Mouse (Mus musculus): ENCODE measurements around the gene Hsd17b2.
"Not testable (repeated sequence)": the region's sequence is repeated elsewhere in the genome, so short reads cannot be mapped to it uniquely, and the experiment has no call there.

Hsd17b2 gene

GRCm38 (mm10) chr8:117715896-117716295, 14.2 kb downstream of the Hsd17b2 start:
- DNase-seq: no peak

GRCm38 (mm10) chr8:117718152-117718860, 16.6 kb downstream of the Hsd17b2 start:
- no peak for DNase-seq

DNA sequence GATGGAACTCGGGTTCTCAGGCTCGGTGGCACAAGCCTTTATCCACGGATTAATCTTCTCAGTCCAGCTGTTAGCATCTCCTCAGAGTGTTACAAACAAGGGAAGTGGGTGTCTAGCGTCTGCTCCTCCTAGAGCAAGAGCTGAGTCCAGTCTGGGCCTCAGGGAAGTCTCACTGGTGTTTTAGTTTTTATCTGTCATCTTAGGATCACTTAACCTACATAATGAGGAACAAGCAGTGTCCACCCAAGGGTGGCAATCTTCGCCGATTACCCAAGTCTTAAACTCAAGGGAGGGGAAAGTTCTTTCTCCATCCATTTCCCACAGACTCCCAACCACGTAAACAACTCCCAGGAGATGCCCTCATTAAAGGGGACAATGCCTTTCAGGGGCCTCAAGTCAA, 24.8 kb downstream of the Hsd17b2 start:
- DNase-seq: no peak

- DNase-seq: no peak
Measured at GRCm38 (mm10) chr8:117727561-117727960, 25.9 kb downstream of the Hsd17b2 start.

- DNase-seq: no peak
Measured at GRCm38 (mm10) chr8:117728234-117728633, 26.5 kb downstream of the Hsd17b2 start.

DNA sequence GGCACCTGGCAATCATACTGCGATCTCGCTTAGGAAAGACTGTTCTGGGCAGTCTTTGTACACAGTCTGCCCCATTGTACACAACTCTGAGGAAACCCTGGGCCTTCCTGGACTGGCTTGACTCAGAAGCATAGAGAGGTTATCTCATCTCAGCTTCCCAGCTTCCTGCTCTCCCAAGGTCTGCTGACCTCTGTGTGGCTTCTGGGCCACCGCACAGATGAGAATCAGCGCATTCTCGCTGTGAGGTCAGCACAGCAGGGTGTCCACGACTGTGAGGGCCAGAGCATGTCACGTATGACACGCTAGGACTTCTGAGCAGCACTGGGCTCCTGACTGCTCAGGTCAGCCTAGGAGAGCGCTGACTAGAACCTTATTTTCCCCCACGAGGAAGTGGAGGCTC, 29.3 kb downstream of the Hsd17b2 start:
- no peak for DNase-seq

DNA sequence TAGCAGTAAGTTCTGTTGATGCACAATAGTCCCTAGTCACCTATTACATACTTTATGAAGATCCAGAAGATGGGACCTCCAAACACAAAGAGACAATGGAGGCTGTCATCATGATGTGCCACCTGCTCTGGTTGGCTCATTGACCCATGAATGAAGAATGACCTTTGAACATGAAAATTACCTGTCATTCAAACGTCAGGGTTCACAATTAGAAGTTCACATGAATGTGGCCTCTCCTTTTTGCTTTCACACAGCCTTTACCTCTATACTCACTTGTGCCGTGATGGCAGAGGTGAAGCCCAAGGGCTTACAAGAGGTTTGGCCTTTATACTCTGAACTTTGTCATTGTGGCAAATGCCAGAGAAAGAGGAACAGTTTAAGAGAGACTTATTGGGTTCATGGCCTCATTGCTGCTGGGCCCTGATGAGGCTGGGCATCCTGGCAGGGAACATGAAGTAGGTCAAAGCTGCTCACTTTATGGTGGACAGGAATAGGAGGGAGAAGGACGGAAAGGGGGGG, 35.0 kb downstream of the Hsd17b2 start:
- no peak for DNase-seq

- not testable (repeated sequence) for DNase-seq
Measured at GRCm38 (mm10) chr8:117738206-117738605, 36.5 kb downstream of the Hsd17b2 start.

GRCm38 (mm10) chr8:117740387-117740998, 38.8 kb downstream of the Hsd17b2 start:
- DNase-seq: no peak

GRCm38 (mm10) chr8:117742431-117743012, 40.8 kb downstream of the Hsd17b2 start:
- DNase-seq: no peak

- no peak for DNase-seq
Measured at GRCm38 (mm10) chr8:117746651-117747050, 44.9 kb downstream of the Hsd17b2 start.

GRCm38 (mm10) chr8:117747428-117747827, 45.7 kb downstream of the Hsd17b2 start:
- DNase-seq: no peak

DNA sequence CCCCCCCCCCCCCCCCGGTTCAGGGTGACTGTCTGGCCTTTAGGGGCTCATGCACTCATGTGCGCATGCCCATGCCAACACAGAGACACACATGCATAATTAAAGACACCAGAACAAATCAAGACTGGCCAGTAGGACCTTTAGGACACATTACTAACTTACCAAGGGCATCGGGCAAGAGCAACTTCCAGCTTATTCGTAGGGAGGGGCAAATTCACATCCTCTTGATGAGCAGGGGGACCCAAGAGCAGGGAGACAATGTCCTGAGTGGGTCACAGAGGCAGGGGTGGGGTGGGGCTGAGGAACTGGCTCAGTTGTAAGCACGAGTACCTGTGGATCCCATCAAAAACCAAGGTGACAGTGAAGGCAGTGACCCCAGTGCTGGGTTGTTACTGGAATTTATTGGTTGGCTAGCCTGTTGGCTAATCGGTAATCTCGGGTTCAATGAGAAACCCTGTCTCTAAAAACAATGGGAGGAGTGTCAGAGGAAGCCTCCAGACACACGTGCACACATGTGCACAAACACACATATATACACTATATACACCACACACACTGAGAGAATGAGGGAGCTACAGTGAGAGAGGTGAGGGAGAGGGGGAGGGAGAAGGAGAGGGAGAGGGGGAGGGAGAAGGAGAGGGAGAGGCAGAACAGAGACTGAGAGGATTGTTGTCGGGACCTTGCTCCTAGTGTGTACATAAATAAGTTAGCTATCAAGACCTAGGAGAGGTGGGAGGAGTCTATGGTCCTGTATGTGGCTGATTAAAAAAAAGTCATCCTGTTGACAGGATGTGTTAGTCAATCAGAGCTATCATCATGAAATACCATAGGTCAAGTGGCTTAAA, 46.4 kb downstream of the Hsd17b2 start:
- no peak for DNase-seq

DNA sequence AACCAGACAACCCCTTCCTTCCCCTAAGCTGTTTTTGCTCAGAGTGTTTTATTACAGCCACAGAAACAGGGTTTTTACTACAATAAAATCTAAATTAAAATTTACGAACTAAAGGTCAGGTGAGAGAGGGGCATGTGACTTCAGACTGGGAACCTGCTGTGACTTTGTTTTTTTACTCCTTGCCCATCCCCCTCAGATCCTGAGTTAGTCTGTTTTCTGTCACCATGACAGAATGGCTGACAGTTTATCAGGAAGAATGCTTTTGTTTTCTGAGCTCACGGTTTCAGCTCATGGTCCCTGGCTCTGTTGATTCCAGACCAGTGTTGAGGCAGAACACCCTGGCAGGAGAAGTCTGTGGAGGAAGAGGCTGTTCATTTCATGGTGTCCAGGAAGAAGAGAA, 47.7 kb downstream of the Hsd17b2 start:
- no peak for DNase-seq

DNA sequence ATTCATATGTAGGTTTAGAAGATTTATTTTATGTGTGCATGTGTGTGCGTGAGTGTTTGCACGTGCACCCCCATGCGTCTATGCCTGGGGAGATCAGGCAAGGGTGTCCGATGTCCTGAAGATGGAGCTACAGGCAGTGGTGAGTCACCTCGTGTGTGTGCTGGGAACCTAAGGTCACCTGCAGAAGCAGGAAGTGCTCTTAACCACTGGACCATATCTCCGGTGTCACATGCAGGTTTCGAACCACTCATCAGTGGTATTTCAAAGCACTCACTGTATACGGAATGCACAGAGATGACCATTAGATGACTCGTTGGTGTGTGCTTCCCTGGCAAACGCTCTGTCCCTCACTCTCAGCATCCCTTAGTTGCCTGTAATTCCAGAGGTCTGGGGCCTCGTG, 56.2 kb downstream of the Hsd17b2 start:
- no peak for DNase-seq

DNA sequence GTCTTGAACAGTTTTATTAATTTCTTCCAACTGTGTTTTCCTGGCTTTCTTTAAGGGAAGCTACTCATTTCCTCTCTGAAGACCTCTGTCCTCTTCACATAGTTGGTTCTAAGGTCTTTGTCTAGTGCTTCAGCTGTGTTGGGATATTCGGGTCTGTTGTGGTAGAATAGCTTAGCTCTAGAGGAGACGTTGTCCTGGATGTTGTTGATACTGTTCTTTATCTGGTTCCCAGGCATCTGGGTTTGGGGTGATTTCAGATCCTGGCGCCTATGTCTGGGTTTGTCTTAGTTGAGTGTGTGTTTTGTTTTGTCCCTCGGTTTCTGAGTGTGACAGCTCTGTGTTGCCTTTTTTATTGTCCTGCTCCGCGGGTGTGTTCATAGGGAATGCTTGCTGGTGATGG, 61.1 kb downstream of the Hsd17b2 start:
- no peak for DNase-seq

DNA sequence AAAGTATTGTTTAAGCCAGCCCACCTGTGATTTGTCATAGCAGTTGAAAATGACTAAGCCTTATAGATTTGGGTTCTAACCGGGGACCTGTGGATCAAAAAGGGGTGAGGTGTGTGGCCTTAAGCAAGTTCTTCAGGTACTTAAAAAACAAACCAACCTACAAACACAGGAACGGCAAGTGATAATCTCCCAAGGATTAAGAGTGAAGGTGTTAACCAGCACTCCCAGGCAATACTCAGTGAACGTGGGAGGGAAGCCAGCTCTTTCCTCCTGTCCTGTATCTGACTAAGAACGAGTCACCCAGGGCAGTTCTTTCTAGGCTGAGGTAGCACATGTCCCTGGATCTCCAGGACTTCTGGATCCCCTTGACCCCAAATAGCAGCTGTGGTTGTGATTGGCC, 62.9 kb downstream of the Hsd17b2 start:
- no peak for DNase-seq

DNA sequence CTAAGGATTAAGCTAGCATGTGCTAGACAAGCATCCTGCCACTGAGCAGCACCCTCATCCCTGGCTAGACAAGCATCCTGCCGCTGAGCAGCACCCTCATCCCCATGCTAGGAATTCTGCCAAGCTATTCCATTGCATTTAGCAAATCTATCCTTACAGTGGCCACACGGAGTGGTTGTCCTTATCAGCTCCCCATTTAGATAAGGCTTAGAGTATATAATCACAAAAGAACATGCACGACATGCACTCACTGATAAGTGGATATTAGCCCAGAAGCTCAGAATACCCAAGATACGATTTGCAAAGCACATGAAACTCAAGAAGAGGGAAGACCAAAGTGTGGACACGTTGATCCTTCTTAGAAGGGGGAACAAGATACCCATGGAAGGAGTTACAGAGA, 64.2 kb downstream of the Hsd17b2 start:
- DNase-seq: no peak

DNA sequence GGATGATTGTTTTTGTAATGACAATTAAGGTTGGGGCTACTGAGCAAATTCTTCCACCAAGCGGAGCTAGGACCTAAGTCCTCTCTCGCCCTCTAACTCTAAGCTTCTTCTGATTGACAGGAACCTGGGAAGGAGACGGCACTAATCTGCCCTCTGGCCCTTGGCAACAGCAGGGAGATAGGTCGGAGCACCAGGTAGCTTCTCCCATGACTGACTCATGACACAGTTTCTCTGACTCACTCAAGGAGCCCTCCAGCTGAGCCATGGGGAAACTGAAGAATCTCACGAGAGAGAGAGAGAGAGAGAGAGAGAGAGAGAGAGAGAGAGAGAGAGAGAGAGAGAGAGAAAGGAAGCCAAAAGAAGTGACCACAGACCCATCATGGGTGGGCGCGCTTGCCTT, 67.3 kb downstream of the Hsd17b2 start:
- no peak for DNase-seq

DNA sequence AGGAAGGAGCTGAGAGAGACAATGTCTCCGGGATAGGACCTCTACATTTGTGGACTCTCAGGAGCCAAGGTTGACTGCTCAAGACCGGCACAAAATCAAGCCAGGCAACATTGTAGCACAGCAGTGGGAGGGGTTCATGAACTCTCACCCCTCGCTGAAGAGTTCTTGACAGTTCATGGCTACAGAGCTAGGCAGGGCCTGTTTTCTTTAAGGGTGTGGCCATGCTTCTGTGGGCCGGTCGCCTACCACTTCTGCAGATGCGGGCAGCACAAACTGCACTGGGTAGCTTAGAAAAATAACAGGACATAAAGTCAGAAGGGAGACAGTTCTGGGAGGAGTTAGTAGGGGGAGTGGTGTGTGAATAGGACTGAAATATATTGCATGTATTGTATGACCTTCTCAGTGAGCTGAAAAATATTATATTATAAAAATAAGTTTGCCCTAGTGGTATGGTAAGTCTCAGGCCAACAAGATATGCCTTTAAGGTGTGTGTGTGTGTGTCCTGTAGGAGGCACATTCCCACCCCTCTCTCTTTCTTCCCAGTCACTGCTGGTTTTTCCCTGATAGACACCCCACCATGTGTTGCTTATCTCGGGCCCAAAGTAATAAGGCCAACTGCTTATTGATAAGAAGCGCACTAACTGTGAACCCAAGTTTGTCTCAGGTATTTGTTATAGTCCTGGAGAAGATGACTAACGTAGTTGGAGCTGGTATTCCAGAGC, 69.6 kb downstream of the Hsd17b2 start:
- no peak for DNase-seq

GRCm38 (mm10) chr8:117772126-117772525, 70.4 kb downstream of the Hsd17b2 start:
- DNase-seq: no peak

- DNase-seq: no peak
Measured at GRCm38 (mm10) chr8:117772597-117772996, 70.9 kb downstream of the Hsd17b2 start.

- DNase-seq: no peak
Measured at GRCm38 (mm10) chr8:117775626-117776025, 73.9 kb downstream of the Hsd17b2 start.

Data from cerebellum, adult 18-20 months (tissue).